Mouse (Mus musculus) urinary bladder, adult 2 months (tissue): ENCODE data around the gene Cabp2. TPM values are rescaled to one million over a fixed set of nuclear protein-coding genes. Genes with fewer than 3 reads are reported as not detected.
A peak's percentile ranks its signal among the peaks of the same experiment; 100 is the strongest.
"Not testable (repeated sequence)": the region's sequence is repeated elsewhere in the genome, so short reads cannot be mapped to it uniquely, and the experiment has no call there.

Source experiments
- DNase-seq: peaks from one replicate; pipeline ENCODE4 v3.0.0; 2022; ENCODE audit warnings: low spot score
- polyA plus RNA-seq: library from polyadenylated mRNA; depleted of rRNA; stranded (reverse); fragments of >200 nt; gene quantifications from 2 replicates; pipeline ENCODE4 v1.2.3, GENCODE M21; 2012

Cabp2 gene
- polyA plus RNA-seq, 1 experiment, result not detected

GRCm38 (mm10) chr19:4055947-4056693 is 25.3 kb upstream of the Cabp2 start:
- DNase-seq, result no peak

GRCm38 (mm10) chr19:4056727-4057126 is 24.7 kb upstream of the Cabp2 start:
- DNase-seq, result no peak

- no peak for DNase-seq
Observed at GRCm38 (mm10) chr19:4057389-4057788, 24.0 kb upstream of the Cabp2 start.

- no peak for DNase-seq
Observed at GRCm38 (mm10) chr19:4057962-4058361, 23.4 kb upstream of the Cabp2 start.

GRCm38 (mm10) chr19:4058581-4058980 is 22.8 kb upstream of the Cabp2 start:
- DNase-seq, result no peak

- peak; percentile 19 for DNase-seq
Observed at GRCm38 (mm10) chr19:4059069-4059740, 22.2 kb upstream of the Cabp2 start, which contains the start of gene Gstp3. TSS of gene Gstp3 (minus strand) at chr19:4059569.

- peak; percentile 7 for DNase-seq
Observed at GRCm38 (mm10) chr19:4060044-4060898, 21.1 kb upstream of the Cabp2 start.

- DNase-seq, result peak; percentile 7
Observed at GRCm38 (mm10) chr19:4060899-4061465, 20.4 kb upstream of the Cabp2 start.

GRCm38 (mm10) chr19:4063357-4063756 is 18.0 kb upstream of the Cabp2 start:
- not testable (repeated sequence) for DNase-seq

GRCm38 (mm10) chr19:4064501-4064900 is 16.9 kb upstream of the Cabp2 start:
- DNase-seq, result not testable (repeated sequence)

GRCm38 (mm10) chr19:4066280-4066679 is 15.1 kb upstream of the Cabp2 start:
- DNase-seq, result no peak

- DNase-seq, result no peak
Observed at GRCm38 (mm10) chr19:4066877-4067276, 14.5 kb upstream of the Cabp2 start.

- DNase-seq, result not testable (repeated sequence)
Observed at GRCm38 (mm10) chr19:4068242-4068641, 13.1 kb upstream of the Cabp2 start.

GRCm38 (mm10) chr19:4068717-4069410 is 12.5 kb upstream of the Cabp2 start:
- no peak for DNase-seq

- no peak for DNase-seq
Observed at GRCm38 (mm10) chr19:4070311-4070710, 11.1 kb upstream of the Cabp2 start.

GRCm38 (mm10) chr19:4070756-4071155 is 10.6 kb upstream of the Cabp2 start:
- no peak for DNase-seq

- no peak for DNase-seq
Observed at GRCm38 (mm10) chr19:4071406-4071805, 10.0 kb upstream of the Cabp2 start.

- DNase-seq, result no peak
Observed at GRCm38 (mm10) chr19:4072706-4073424, 8.5 kb upstream of the Cabp2 start.

- DNase-seq, result no peak
Observed at GRCm38 (mm10) chr19:4075531-4075930, 5.8 kb upstream of the Cabp2 start.

- no peak for DNase-seq
Observed at GRCm38 (mm10) chr19:4079594-4079993, 1.8 kb upstream of the Cabp2 start.
